Mouse (Mus musculus) G1E (cell line): ENCODE data around the gene Eef1akmt3.

Experiments
- CTCF ChIP-seq: IDR thresholded peaks from 2 replicates; pipeline ENCODE4 v1.5.1; 2012; ENCODE audit warnings: low read depth, low read length, inconsistent platforms, mixed read lengths
- POLR2AphosphoS5 ChIP-seq: IDR thresholded peaks from 2 replicates; pipeline ENCODE4 v1.6.1; 2012; ENCODE audit warnings: low read depth, low read length, inconsistent platforms; ENCODE audit not compliant: insufficient replicate concordance
- TAL1 ChIP-seq: conservative IDR thresholded peaks from 2 replicates; pipeline ENCODE4 v1.6.1; 2012; ENCODE audit warnings: low read depth, low read length, inconsistent platforms, mixed read lengths

DNA sequence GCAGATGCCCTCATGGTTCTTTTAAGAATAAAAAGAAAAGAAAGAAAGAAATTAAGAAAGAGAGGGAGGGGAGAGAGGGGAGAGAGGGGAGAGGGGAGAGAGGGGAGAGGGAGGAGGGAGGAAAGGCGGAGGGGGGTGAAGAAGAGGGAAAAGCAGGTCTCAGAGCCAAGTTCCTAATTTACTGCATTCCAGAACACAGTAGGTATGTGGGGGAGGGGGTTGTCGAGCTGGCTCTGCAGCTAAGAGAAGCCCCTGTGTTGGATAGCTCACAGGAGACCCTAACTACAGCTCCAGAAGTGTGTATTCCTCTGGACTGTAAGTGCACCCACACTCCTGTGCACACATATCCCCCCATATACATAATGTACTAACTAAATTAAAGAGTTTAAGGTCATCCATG is 24.2 kb downstream of the Eef1akmt3 start:
- TF ChIP-seq CTCF (no peak), TAL1 (no peak), POLR2AphosphoS5 (no peak)
